Mouse (Mus musculus): ENCODE measurements around the gene Clip2.

Clip2 gene

DNA sequence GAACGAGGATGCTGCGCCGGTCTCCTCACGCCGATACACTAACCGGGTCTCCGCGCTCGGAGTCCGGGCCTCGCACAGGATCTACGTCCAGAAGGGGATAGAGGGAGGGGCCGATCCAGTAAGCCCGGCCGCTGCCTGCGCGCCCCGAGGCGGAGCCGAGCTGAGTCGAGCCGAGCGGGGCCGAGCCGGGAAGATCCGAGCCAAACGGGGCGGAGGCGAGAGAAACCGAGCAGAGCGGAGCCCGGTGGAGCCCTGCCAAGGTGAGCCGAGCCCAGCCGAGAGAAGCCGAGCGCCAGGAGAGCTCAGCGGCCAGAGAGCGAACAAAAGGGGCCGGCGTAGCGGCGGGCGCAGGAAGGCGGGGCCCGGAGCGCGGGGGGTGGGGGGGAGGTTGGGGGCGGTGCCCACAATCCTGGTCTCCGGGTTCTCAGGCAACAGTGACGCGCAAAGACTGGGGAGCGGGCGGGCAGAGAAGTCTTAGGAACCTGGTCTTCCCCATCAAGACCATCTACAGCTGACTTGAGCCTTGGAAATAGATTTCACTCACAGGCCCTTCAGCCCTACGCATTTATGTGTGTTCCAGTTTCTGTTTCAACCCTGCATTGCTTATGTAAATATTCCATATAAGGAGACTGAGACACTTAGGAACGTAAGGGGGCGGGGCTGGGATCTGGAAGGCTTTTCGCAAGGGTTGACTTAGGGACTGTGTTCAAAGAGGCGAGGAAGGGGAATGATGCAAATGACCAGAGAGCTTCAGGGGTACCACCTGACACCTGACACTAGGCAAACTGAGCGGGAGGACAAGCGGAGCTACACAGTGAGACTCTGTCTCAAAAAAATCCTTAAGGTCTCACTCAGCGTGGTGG, at the start of gene Clip2:
Gene Clip2, minus strand, starts transcription at position 325 of the 863 bp plus-strand sequence.
- DNase-seq, result peak; percentile 87

GRCm38 (mm10) chr5:134597711-134598110, 45.5 kb upstream of the Clip2 start:
- DNase-seq, result no peak

DNA sequence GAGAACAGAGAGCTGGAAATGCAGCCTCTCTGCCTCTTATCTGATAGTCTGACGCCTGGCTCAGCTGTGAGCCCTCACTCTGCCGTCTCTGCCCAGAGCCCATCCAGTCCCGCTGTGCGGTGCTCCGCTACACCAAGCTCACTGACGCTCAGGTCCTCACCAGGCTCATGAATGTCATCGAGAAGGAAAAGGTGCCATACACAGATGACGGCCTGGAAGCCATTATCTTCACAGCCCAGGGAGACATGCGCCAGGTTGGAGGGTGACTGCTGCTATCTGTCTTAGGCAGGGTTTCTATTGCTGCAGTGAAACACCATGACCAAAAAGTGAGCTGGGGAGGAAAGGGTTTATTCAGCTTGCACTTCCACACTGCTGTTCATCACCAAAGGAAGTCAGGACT, 40.9 kb upstream of the Clip2 start:
- peak; percentile 71 for DNase-seq

GRCm38 (mm10) chr5:134592026-134592581, 39.9 kb upstream of the Clip2 start:
- no peak for DNase-seq

GRCm38 (mm10) chr5:134589900-134590299, 37.7 kb upstream of the Clip2 start:
- DNase-seq, result no peak

- DNase-seq, result no peak
Observed at GRCm38 (mm10) chr5:134584798-134585197, 32.6 kb upstream of the Clip2 start.

- DNase-seq, result no peak
Observed at GRCm38 (mm10) chr5:134583884-134584213, 31.6 kb upstream of the Clip2 start.

DNA sequence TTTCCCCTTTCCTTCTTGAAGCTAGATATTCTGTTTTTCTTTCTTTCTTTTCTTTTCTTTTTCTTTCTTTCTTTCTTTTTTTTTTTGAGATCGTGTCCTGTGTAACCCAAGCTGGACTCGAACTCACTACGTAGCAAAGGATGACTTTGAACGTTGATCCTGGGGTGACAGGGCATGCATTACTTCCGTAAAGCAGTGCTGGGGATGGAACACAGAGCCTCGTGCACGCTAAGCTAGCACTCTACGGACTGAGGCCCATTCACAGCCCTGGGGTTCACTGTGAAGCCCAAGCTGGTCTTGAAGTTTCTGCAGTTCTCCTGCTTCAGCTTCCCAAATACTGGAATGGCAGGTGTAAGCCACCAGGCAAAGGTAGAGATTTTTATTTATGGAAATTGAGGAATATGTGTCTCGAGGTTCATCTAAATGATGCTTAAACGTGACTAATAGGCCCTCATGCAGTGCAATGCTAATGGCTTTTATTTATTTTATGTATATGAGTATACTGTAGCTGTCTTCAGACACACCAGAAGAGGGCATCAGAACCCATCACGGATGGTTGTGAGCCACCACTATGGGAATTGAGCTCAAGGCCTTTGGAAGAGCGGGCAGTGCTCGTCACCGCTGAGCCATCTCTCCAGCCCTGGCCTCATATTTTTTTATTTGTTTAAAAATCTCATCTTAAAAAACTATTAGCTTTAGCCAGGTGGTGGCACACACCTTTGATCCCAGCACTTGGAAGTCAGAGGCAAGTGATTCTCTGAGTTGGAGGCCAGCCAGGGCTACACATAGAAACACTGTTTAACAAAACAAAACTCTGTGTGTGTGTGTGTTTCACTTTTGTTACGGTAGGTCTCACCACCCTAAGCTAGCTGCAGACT, 31.0 kb upstream of the Clip2 start:
- DNase-seq, result no peak

GRCm38 (mm10) chr5:134582221-134582907, 30.1 kb upstream of the Clip2 start:
- peak; percentile 97 for DNase-seq

- no peak for DNase-seq
Observed at GRCm38 (mm10) chr5:134581146-134581545, 28.9 kb upstream of the Clip2 start, which contains the start of gene Rfc2. Gene Rfc2, plus strand, starts transcription at chr5:134581366.

DNA sequence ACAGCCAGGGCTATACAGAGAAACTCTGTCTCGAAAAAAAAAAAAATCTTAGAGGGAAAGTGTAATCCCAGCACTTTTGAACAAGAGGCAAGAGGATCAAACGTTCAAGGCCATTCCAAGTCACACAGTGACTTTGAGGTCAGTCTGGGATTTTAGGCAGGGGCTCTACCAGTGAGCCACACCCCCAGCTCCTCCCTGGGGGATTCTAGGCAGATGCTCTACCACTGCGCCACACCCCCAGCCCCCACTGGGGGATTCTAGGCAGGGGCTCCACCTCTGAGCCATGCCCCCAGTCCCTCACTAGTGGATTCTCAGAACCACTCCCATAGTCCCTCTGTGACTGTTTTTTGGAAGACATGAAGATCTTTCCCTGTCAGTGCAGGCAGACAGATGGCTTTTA, 26.9 kb upstream of the Clip2 start:
- DNase-seq, result no peak

DNA sequence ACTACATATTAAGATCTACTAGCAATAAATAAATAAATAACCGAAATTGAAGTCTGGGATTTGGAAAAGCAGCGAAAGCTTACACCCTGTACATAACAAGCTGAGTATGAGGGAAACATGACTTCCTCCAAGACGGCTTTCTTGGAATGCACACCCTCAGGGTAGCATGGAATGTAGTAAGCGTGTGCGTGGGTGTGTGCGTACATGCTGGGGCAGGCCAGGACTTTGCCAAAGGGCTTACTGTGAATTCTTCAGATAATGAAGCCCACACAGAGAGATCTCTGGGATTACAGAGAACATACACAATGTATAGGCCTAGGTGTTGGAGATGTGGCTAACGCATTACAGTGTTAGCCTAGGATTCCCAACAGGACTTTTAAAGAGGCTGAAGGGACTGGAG, 25.3 kb upstream of the Clip2 start:
- no peak for DNase-seq

DNA sequence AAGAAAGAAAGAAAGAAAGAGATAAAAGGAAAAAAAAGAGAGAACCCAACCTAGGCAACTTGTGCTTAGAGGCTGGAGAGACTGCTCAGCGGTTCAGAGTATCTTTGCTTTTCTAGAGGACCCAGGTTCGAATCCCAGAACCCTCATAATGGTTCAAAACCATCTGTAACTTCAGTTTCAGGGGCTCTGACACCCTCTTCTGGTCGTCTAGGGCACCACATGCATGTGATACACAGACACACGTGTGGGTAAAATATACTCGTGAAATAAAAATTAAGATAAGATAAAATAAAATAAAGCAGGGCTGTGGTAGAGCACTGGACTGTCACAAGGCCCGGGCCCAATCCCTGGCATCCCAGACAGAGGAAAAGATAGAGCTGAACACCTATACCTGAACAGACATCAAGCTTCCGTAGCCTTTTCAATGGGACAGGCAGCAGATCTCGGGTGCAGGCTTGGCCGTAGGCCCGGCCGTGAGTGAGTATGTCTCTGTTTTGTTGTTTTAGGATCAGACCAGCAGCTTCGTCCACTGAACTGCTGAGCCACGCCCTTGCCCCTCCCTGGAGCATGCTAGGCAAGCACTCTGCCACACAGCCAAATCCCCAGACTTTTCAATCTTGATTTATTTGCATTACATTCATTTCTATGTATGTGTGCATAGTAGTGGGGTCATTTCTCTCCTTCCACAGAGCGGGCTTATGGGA, 24.4 kb upstream of the Clip2 start:
- DNase-seq, result peak; percentile 42

- no peak for DNase-seq
Observed at GRCm38 (mm10) chr5:134575833-134576232, 23.6 kb upstream of the Clip2 start.

DNA sequence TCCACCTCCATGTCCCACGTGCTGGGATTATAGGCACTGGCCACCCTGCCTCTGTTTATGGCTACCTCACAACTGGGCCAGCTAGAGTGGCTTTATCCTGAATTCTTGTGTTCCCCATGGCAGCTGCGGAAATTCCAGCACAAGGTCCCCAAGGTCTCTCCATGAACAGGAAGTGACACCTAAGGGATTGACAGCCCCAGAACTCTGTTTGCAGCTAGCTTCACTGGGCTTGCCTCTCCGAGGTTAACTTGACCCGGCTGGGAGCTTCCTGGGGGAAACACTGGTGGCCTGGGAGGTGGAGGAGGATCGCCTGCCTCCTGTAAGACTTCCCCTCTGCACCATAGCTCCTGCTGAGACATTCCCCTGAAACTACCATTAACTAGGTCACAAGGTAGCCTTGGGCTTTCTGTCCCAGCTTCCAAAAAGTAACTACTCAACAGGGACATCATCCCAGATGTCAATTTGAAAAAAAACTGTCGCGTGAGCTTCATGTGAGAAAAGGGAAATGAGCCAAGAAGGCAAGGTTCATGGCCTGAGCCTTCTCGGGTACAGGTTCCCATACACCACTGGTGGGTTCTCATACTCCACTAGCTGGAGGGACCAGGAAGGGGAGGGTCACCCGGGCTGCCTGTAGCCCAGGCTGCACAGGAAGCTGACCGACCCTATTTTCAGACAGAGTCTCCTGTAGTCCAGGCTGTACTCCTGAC, 20.4 kb upstream of the Clip2 start:
- DNase-seq, result no peak

DNA sequence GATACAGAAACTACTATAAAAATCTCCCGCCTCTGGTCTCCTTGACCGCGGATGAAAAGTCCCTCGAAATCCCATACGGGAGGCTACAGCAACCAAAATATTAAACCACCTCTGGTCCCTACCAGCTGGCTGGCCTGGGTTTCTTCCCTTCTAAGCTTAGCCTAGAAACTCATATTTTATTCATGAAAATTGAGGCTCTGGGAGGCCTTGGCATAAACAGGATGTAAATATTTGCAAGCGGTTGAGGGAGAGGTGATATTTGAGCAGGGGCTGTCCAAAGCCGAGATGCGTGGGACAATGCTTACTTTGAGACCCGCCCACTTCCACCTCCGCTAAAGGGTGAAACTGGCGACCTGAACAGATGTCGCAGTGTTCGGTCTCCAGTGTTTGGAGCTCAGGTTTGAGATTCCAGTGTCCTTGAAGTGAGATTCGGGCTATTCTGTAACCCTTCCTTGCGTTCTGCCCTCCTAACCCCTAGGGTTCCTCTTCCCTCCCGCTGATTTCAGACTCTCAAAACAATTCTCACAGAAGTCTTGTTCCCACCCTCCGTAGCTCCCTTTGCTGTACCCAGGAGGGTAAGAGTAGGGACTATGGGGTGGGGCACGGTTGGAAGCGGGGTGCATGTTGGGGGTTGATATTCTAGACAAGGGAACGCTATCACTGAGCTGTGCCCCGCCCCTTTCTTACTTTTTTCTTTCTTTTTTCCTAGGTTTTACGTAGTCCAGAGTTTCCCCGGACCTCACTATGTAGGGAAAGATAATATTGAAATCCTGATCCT, 19.7 kb upstream of the Clip2 start:
- DNase-seq, result peak; percentile 50

GRCm38 (mm10) chr5:134568964-134569491, 16.8 kb upstream of the Clip2 start:
- no peak for DNase-seq

GRCm38 (mm10) chr5:134568030-134568429, 15.8 kb upstream of the Clip2 start:
- no peak for DNase-seq

DNA sequence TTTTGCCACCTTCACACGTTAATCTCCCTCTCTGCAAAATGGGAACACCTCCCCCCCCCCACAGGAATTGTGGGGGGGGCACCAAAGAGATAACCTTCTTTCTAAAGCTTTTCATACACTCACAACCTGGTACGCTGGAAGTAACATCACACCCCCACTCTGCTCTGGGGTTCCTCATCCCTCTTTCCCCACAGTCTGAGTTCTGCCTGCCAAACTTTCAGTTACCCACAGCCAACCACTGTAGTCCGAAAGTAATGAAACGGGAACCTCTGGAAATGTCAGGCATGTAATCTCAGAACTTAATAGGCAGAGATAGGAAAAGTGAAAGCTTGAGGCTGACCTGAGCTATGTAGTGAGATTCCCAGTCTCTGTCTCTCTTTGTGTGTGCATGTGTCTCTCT, 15.2 kb upstream of the Clip2 start:
- DNase-seq, result no peak

DNA sequence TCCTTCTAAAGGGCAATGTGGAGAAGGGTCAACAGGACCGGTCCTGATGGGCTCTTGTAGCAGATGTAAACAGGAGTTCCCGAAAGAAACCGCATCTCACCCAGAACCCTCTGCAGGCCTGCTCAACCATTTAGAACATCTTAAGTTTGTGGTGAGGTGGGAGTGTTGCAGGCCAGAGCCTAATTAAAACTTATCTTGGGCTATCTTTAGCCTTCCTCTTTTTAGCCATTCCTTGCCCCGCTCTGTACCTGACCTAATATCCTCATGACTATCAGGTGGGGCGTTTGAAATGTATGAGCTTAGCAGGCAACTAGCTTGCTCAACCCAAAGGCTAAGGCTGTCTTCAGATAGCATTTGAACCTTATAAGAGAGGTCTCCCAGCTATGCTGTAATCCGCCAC, 13.5 kb upstream of the Clip2 start:
- DNase-seq, result no peak

- DNase-seq, result no peak
Observed at GRCm38 (mm10) chr5:134564272-134564671, 12.0 kb upstream of the Clip2 start.

All from liver (tissue).